Mouse (Mus musculus) mouse embryonic stem cell (cell line): ENCODE data around the gene Rbms3.

Experiments used
- in situ Hi-C, 2 experiments: fragments of 300-500 bp; cut with MboI; formaldehyde crosslinking; loops; 1 replicate in 1 of 2; 3 replicates in 1 of 2; pipeline ENCODE4 v1.14.3; 2019 to 2020; ENCODE audit warnings: low sequenced_read_pairs in 2 of 2, low pct_unique_long_range_greater_than_20kb in 1 of 2, mixed read lengths in 1 of 2; ENCODE audit not compliant: unreplicated experiment in 1 of 2

The Rbms3 gene

GRCm38 (mm10) chr9:117554356-117554755 lies 75.4 kb downstream of the Rbms3 start:
- in situ Hi-C loops, result no loop called here

DNA sequence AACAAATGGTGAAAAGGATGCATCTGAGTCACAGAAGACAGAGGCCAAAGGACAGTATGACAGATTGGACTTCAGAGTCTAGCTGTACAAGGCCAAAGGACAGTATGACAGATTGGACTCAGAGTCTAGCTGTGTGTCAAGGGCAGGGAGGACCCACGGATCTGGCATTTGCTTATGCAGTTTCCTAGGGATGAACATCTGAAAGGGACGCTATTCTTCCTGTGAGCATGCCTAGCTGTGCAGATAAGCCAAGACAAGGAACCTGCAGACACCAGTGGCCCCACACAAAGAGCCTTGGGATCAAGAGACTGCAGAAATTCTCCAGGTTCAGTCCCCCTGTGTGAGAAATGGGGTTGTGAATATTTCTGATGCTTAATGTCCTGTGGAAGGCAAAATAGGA lies 100.4 kb downstream of the Rbms3 start:
- in situ Hi-C loops, result no loop called here

GRCm38 (mm10) chr9:117508941-117509340 lies 120.8 kb downstream of the Rbms3 start:
- in situ Hi-C loops, result no loop called here

DNA sequence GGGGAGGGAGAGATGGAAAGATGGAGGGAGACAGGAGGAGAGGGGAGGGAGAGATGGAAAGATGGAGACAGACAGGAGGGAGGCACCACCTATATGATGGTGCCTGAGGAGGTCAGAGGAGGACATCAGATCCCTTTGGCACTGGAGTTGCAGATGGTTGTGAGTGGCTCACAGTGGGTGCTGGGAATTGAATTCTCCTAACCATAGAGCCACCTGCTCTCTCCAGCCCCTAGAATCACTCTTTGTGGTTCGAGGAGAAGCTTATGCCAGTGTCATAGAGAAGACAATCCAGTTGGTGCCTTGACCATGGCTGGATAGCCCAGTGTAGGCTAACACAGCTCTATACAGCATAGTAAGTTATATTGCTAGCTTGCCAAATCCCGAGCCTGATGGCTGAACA lies 137.8 kb downstream of the Rbms3 start:
- in situ Hi-C loops, result no loop called here

- in situ Hi-C loops, result no loop called here
Measured at GRCm38 (mm10) chr9:117484396-117484795, 145.3 kb downstream of the Rbms3 start.

GRCm38 (mm10) chr9:117476753-117477152 lies 153.0 kb downstream of the Rbms3 start:
- in situ Hi-C loops, result no loop called here

DNA sequence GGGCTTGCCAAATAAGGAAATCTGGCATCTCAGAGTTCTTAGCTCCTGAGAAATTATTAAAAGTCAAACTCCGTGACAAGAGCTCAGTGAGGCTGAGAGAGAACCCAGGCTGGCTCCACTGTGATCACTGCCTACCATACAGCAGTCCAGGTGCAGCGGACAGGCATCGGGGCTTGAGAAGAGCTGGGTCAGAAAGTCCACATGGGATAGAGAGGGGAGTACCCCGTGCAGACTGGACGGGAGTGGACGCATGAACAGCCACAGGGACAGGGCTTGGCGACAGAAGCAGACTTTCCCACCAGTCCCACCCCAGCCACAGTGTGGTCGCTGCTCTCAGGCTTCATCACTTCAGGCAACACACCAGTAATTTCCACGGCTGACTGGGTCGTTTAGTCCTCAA lies 176.9 kb downstream of the Rbms3 start:
- in situ Hi-C loops, result loop anchor here in 1 of 2 experiments (25.0 kb wide), 1 partner anchor 391 kb away; no protein-coding TSS in a partner anchor

DNA sequence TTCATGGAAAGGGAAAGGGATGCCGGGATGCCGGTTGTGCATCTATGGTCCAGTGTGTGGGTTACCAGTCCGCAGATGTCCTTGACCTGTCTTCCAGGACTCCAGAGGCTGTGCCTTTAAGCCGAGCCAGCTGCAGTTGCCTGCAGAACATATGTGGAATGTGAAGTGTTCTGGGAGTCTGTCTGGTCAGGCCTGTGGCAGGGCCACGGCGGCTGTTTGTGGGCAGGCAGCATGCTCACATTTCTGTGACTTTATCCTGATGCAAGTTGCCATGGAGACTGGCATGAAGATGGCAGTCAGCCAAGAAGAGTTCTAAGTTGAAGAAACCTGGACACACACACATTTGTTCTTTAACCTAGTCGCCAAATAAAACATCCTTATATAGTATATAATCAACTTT lies 187.1 kb downstream of the Rbms3 start:
- in situ Hi-C loops, result no loop called here

DNA sequence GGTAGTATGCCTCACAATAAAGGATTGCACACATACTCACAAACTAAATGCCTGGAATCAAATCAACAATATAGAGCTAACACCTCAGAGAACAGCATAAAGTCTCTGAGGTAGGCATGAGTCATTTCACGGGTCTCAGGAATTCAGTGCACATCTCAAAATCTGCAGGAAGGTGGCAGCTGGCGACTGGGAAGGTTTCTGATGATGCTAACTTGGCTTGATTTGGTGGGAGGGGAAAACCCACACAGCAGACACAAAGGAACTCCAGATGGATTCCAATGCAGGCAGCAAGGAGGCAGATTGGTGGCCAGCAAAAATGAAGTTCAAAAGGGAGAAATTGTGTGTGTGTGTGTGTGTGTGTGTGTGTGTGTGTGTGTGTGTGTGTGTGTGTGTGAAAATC lies 193.9 kb downstream of the Rbms3 start:
- in situ Hi-C loops, result no loop called here

GRCm38 (mm10) chr9:117430670-117431069 lies 199.0 kb downstream of the Rbms3 start:
- in situ Hi-C loops, result no loop called here

GRCm38 (mm10) chr9:117429217-117430105 lies 200.3 kb downstream of the Rbms3 start:
- in situ Hi-C loops, result no loop called here

DNA sequence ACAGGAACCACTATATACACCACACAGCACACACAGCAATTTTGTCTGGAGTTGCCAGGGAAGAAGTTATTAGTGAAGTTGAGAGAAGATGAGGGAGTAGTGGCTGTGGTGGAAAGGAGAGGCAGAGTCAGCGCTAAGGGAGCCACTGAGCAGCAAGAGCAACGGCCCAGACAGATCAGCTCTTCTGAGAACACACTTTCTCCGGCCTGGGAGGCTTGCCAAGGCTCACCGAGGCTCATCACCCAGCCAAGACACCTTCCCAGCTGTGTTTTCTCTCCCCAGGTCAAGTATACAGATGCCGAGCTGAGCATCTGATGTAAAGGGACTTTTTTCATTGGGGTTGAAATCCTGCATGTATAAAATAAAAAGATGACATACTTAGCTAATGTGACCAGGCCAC lies 206.5 kb downstream of the Rbms3 start:
- in situ Hi-C loops, result no loop called here

- in situ Hi-C loops, result no loop called here
Measured at GRCm38 (mm10) chr9:117419874-117420485, 209.7 kb downstream of the Rbms3 start.

DNA sequence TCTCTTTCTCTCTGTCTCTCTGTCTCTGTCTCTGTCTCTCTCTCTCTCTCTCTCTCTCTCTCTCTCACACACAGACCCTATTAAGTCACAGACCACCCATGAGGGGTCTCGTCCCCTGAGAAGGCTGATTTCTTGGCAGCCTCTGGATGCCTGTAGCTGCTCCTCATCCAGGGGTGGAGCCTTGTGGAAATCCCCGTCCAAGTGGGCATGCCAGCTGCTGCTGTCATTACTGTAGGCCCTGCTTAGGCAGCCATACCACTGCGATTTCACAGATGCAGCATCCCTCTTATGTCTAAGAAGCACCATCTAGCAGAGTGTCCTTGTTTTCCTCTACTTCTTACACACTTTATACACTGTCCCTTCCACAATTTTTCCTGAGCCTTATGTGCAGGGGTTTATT lies 216.5 kb downstream of the Rbms3 start:
- in situ Hi-C loops, result no loop called here

- in situ Hi-C loops, result no loop called here
Measured at GRCm38 (mm10) chr9:117412584-117412983, 217.1 kb downstream of the Rbms3 start.

DNA sequence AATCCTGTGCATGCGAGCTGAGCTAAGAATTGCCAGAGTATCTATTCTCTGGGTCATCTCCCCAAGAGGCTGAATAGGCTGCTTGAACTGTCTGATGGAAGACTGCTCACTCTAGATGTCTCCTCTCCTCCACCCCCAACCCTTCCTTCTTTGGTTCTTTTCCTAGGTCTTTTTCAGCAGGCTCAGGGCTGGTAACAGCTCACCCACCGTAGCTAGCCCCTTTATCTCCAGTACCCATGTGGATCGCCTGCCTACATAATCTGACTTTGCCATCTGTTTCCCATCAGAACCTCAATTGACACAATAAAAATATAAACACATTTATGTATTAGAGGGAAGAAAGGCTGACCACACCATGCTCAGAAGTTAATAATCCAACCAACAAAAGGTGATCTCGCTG lies 225.1 kb downstream of the Rbms3 start:
- in situ Hi-C loops, result no loop called here

DNA sequence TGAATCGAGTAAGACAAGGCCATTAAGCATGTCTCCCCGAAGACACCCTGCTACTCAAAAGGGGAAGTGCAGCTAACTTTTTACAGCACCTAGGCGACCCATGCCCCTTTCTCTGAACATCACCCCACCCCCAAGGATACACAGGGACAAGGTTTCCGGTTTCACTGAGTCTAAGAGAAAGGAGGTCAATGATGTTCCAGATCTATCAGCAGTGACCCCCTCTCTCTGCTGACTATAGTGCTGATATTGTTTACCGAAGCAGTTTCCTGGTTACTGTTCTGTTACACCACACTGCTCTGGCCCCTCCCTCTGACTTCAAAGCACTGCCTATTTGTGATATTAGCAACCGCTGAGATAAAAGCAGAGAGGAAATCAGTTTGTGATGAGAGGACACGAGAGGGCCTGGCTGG lies 229.4 kb downstream of the Rbms3 start:
- in situ Hi-C loops, result no loop called here

DNA sequence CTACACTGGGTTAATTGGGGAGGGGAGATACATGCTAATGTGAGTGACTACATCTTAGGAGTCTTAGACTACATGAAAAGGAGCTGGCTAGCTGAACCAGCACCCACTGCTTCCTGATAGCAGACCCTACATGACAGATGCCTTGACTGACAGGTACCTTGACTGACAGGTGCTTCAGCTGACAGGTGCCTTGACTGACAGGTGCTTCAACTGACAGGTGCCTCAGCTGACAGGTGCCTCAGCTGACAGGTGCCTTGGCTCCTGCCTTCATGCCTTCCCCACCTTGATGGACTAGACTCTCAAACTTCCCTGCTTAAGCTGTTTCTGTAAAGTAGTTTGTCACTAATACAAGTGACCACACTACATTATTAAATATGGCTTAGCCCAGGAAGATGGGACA lies 232.6 kb downstream of the Rbms3 start:
- in situ Hi-C loops, result no loop called here

DNA sequence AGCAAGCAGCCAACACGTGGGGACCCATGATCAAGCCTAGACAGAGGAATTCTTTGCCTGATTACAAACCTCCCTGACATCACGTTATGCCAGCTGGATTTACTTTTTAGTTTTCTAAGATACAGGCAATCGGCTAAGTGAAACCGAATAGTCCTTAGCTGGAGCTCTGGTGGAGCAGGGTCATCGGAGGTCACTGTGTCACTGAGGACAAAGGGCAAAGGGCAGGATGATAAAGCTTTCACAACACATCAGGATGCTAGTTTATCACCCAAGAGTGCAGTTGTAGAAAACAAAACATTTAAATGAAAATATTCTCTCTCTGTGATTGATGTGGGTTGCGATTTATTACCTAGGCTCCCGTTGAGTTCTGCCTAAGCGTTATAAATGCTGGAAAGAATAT lies 233.1 kb downstream of the Rbms3 start:
- in situ Hi-C loops, result no loop called here
